Mouse (Mus musculus) cerebellum, adult 8-10 months (tissue): ENCODE results near the gene Dlx2.

Source experiments
- DNase-seq: peaks from one replicate; pipeline ENCODE4 v3.0.0; 2022

Dlx2 gene

GRCm38 (mm10) chr2:71504852-71505251 is 41.7 kb downstream of the Dlx2 start:
- no peak for DNase-seq

DNA sequence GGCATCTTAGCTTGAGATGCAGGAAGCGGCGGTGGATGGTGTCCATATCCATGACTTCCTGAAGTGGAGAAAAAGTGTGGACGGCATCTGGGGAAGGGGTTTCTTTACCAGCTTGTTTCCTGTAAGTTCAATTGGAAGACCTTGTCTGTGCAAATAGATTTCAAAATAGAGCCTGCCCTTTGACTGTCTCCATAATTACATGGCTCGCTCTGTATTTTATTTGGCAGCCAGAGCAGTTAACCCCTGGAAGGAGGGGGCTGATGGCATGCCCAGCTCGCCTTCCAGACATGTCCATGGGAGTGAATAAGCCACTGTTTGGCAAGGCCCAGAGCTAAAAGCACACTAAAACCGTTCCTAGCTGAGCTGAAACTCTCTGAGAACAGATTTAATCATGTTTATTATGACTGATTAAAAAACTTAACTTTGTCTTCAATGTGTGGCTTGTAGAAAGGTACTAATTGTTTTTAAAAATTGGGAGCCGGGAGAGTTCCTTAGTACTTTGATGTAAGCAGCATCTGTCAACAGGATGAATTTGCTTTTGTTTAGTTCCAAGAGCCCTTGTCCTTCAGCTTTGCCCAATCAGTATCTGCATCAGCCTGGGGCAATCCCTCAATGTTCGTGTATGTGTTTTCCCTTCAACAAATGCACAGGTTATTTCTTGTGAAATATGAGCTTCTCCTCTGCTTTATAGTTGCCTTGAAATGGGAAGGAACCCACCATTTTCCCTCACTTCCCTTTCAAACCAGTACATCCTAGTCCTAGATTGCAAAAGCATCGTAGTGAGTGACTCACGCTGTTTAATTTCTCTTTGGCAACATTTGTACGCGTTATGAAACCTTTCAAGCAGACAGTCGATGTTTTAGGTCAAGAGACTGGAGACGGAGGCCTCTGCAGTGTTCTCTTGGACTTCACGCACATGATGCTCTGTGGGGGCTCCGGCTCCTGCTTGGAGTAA is 47.0 kb downstream of the Dlx2 start:
- DNase-seq, result no peak

- DNase-seq, result no peak
Observed at GRCm38 (mm10) chr2:71497175-71497574, 49.4 kb downstream of the Dlx2 start.

DNA sequence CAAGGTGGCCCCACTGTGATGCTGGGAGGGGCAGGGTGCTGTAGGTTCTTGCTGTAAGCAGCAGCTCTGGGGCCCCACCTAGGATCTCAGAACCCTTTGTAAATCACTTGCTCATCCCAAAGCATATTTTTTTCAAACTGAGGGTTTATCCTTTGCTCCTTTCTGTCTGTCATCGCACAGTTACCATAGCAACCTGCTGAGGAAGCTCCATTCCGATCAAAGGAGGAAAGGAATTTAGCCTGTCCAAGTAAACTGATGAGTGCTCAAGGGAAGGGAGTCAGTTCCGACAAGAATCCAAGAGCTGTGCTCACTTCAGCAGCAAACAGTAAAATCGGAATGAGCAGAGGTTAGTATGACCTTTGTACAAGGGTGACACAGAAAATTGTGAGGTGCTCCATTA is 51.6 kb downstream of the Dlx2 start:
- DNase-seq, result no peak

DNA sequence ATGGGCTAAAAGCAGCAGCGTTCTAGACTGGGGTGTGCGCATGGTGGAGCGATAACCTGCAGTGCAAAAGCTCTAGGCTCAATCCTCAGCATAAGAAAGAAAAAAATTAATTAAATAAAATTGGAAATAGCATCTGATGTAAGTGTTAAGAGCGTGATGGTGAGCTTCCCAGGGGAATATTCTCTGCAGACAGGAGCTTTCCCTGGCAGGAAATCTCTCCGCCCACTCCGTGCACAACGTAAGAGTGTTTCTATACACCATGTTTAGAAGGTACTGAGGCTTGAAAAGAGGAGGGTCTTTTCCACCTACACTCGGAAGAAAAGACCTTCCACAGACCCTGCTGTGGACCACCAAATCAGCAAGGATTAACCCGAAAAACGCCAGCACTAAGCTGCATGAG is 52.1 kb downstream of the Dlx2 start:
- DNase-seq, result no peak
